Comparison of ENCODE assay signal across 9 mouse cellular contexts in genomic region chr19:5448354-5449150, GRCm38 (mm10). TPM values are rescaled to one million over a fixed set of nuclear protein-coding genes. Genes with fewer than 3 reads are reported as not detected.
DNase-seq lines count a peak whose midpoint lies in the region; ATAC-seq and TF ChIP-seq lines count a peak whose summit lies in the region.
"Had no signal": no experiment of that assay in that cellular context is flagged by ENCODE, and none has a peak within 500 bp of the region (broad histone marks: within the 10 kb centered on the region; RNA-seq: fewer than 3 reads in every experiment).

No protein-coding gene starts in this region.

- H3K27me3 ChIP-seq in forebrain, embryonic 10.5 days (ENCODE audit: poor library complexity, severe bottlenecking), result peaks cover 82% of the 10 kb centered on the region
- H3K27me3 ChIP-seq in limb, embryonic 12.5 days, result peaks cover 80% of the 10 kb centered on the region
- peaks cover 34% of the 10 kb centered on the region for H3K27me3 ChIP-seq in neural tube, embryonic 11.5 days (ENCODE audit: control insufficient read depth, insufficient read depth, low read length)
- H3K27me3 ChIP-seq: Patski had no signal

- peaks cover 6% of the 10 kb centered on the region; the same call in 1 of the 2 replicates for H3K9me3 ChIP-seq in forebrain, embryonic 10.5 days
- H3K9me3 ChIP-seq in limb, embryonic 12.5 days, result no peaks in the 10 kb centered on the region
- H3K9me3 ChIP-seq in neural tube, embryonic 11.5 days (ENCODE audit: control insufficient read depth, low read length), result no peaks in the 10 kb centered on the region

- peaks cover 24% of the 10 kb centered on the region for H3K4me1 ChIP-seq in forebrain, embryonic 10.5 days
- H3K4me1 ChIP-seq in limb, embryonic 12.5 days (replicated peaks), result peaks cover 15% of the 10 kb centered on the region
- peaks cover 8% of the 10 kb centered on the region for H3K4me1 ChIP-seq in neural tube, embryonic 11.5 days (ENCODE audit: control insufficient read depth, insufficient read depth, low read length)

- peak overlapping the region; percentile 97 for H3K4me2 ChIP-seq in limb, embryonic 12.5 days
- peak overlapping the region; percentile 90 for H3K4me2 ChIP-seq in neural tube, embryonic 11.5 days (ENCODE audit: low read depth)

- no peak for TF ChIP-seq CTCF in gastrocnemius, adult 2 months (IDR thresholded peaks at IDR 0.05)

- peak overlapping the region; percentile 70 for H3K4me3 ChIP-seq in gastrocnemius, adult 2 months
- peak overlapping the region; percentile 64 for H3K4me3 ChIP-seq in forebrain, embryonic 10.5 days
- peak overlapping the region; percentile 55 for H3K4me3 ChIP-seq in limb, embryonic 12.5 days (replicated peaks)
- peak overlapping the region; percentile 47 for H3K4me3 ChIP-seq in neural tube, embryonic 11.5 days (ENCODE audit: low read depth, low read length)

- H3K36me3 ChIP-seq in forebrain, embryonic 10.5 days (replicated peaks), result no peaks in the 10 kb centered on the region
- no peaks in the 10 kb centered on the region for H3K36me3 ChIP-seq in limb, embryonic 12.5 days
- H3K36me3 ChIP-seq in neural tube, embryonic 11.5 days (ENCODE audit: control insufficient read depth, insufficient read depth, low read length), result no peaks in the 10 kb centered on the region

- intact Hi-C loops in gastrocnemius, adult 2 months (cut with DNase I), result no loop called here

- H3K9ac ChIP-seq in limb, embryonic 12.5 days (replicated peaks), result no peak overlapping the region; the same call in 1 of the 2 replicates
- H3K9ac ChIP-seq in neural tube, embryonic 11.5 days (ENCODE audit: low read length), result no peak overlapping the region

- H3K27ac ChIP-seq in gastrocnemius, adult 2 months, result no peak overlapping the region
- H3K27ac ChIP-seq in forebrain, embryonic 10.5 days, result 0 out of 2 replicates have a peak overlapping the region, but pooled peaks have one; percentile 25
- no peak overlapping the region for H3K27ac ChIP-seq in limb, embryonic 12.5 days
- H3K27ac ChIP-seq in neural tube, embryonic 11.5 days (ENCODE audit: low read depth, low read length), result no peak overlapping the region

- WGBS in forebrain, embryonic 10.5 days, result 7% methylated on average over 36 of the region's 36 CpGs
- 6% methylated on average over 36 of the region's 36 CpGs for WGBS in limb, embryonic 12.5 days
- WGBS in neural tube, embryonic 11.5 days, result 6% methylated on average over 36 of the region's 36 CpGs

- DNase-seq in gastrocnemius, adult 2 months, result peak; percentile 43
- DNase-seq in gastrocnemius, postnatal 25 days, result no peak
- DNase-seq in forebrain, embryonic 10.5 days (ENCODE audit: extremely low spot score, low spot score), result peak; percentile 42
- DNase-seq in neural tube, embryonic 11.5 days (ENCODE audit: low spot score), result peak; percentile 18
- no peak for DNase-seq in layer of hippocampus, adult 18-20 months (ENCODE audit: low spot score in 2 of 2)
- no peak for DNase-seq in thymus, postnatal 10 days (ENCODE audit: low spot score in 2 of 2)

- peak; percentile 30 for ATAC-seq in CD4-positive, CD25-positive, alpha-beta regulatory T cell, adult 4 months
- ATAC-seq in limb, embryonic 12.5 days (ENCODE audit: insufficient number of reproducible peaks, insufficient read depth, low FRiP score, low TSS enrichment, low read depth), result no peak
- ATAC-seq in neural tube, embryonic 11.5 days (ENCODE audit: insufficient read depth, low FRiP score, low TSS enrichment), result no peak

RNA-seq across cellular contexts. Expression of gene Fosl1, which starts 1.2 kb away (rescaled TPM):
- not detected for total RNA-seq in gastrocnemius, adult 2 months (2021)
- total RNA-seq in gastrocnemius, postnatal 25 days (2021), result not detected
- polyA plus RNA-seq in CD4-positive, CD25-positive, alpha-beta regulatory T cell, adult 4 months (2017; shearing (Covaris generic)), result not detected
- not detected in 2 replicates for polyA plus RNA-seq in forebrain, embryonic 10.5 days (2016; fragmentation: Nextera tagmentation; extraction: Ambion mirVana)
- not detected in 2 replicates for polyA plus RNA-seq in limb, embryonic 12.5 days (2016; fragmentation: Nextera tagmentation; extraction: Ambion mirVana)
- polyA plus RNA-seq in neural tube, embryonic 11.5 days (2014; fragmentation: Nextera tagmentation; extraction: Ambion mirVana), result not detected in 2 replicates
- not detected for total RNA-seq in layer of hippocampus, adult 18-20 months (2021)

RNA-seq across cellular contexts. Expression of gene Ccdc85b, which starts 9.1 kb away (rescaled TPM):
- total RNA-seq in gastrocnemius, adult 2 months (2021), result 1 to 10 TPM; 3.9 to 7.2 TPM
- total RNA-seq in gastrocnemius, postnatal 25 days (2021), result 1 to 10 TPM; 4.5 to 6.6 TPM
- under 1 TPM; 0.48 to 0.83 TPM for polyA plus RNA-seq in CD4-positive, CD25-positive, alpha-beta regulatory T cell, adult 4 months (2017; shearing (Covaris generic))
- 5.5 and 6.7 TPM in 2 replicates for polyA plus RNA-seq in forebrain, embryonic 10.5 days (2016; fragmentation: Nextera tagmentation; extraction: Ambion mirVana)
- polyA plus RNA-seq in limb, embryonic 12.5 days (2016; fragmentation: Nextera tagmentation; extraction: Ambion mirVana), result 10.4 and 10.8 TPM in 2 replicates
- polyA plus RNA-seq in neural tube, embryonic 11.5 days (2014; fragmentation: Nextera tagmentation; extraction: Ambion mirVana), result 7.9 and 8.3 TPM in 2 replicates
- 10 to 100 TPM; 36.5 to 37.0 TPM for total RNA-seq in layer of hippocampus, adult 18-20 months (2021)

RNA-seq across cellular contexts. Expression of gene Fibp, which starts 11.9 kb away (rescaled TPM):
- 10 to 100 TPM; 33.9 to 35.8 TPM for total RNA-seq in gastrocnemius, adult 2 months (2021)
- total RNA-seq in gastrocnemius, postnatal 25 days (2021), result 10 to 100 TPM; 36.9 to 38.4 TPM
- 100 to 1,000 TPM in 1 of 2 experiments, 10 to 100 TPM in 1; 86.2 to 159 TPM for polyA plus RNA-seq in CD4-positive, CD25-positive, alpha-beta regulatory T cell, adult 4 months (2017; shearing (Covaris generic))
- 93.1 TPM in 2 replicates for polyA plus RNA-seq in forebrain, embryonic 10.5 days (2016; fragmentation: Nextera tagmentation; extraction: Ambion mirVana)
- 130 and 140 TPM in 2 replicates for polyA plus RNA-seq in limb, embryonic 12.5 days (2016; fragmentation: Nextera tagmentation; extraction: Ambion mirVana)
- 110 and 119 TPM in 2 replicates for polyA plus RNA-seq in neural tube, embryonic 11.5 days (2014; fragmentation: Nextera tagmentation; extraction: Ambion mirVana)
- total RNA-seq in layer of hippocampus, adult 18-20 months (2021), result 10 to 100 TPM; 95.7 to 97.4 TPM

RNA-seq across cellular contexts. Expression of gene Ctsw, which starts 19.8 kb away (rescaled TPM):
- not detected for total RNA-seq in gastrocnemius, adult 2 months (2021)
- not detected for total RNA-seq in gastrocnemius, postnatal 25 days (2021)
- 100 to 1,000 TPM; 136 to 191 TPM for polyA plus RNA-seq in CD4-positive, CD25-positive, alpha-beta regulatory T cell, adult 4 months (2017; shearing (Covaris generic))
- 1.1 and 1.4 TPM in 2 replicates for polyA plus RNA-seq in forebrain, embryonic 10.5 days (2016; fragmentation: Nextera tagmentation; extraction: Ambion mirVana)
- 2.2 and 2.9 TPM in 2 replicates for polyA plus RNA-seq in limb, embryonic 12.5 days (2016; fragmentation: Nextera tagmentation; extraction: Ambion mirVana)
- polyA plus RNA-seq in neural tube, embryonic 11.5 days (2014; fragmentation: Nextera tagmentation; extraction: Ambion mirVana), result 1.7 and 3.6 TPM in 2 replicates
- total RNA-seq in layer of hippocampus, adult 18-20 months (2021), result not detected

RNA-seq across cellular contexts. Expression of gene AI837181, which starts 23.6 kb away (rescaled TPM):
- 10 to 100 TPM; 34.0 to 38.0 TPM for total RNA-seq in gastrocnemius, adult 2 months (2021)
- 10 to 100 TPM; 32.1 to 33.5 TPM for total RNA-seq in gastrocnemius, postnatal 25 days (2021)
- polyA plus RNA-seq in CD4-positive, CD25-positive, alpha-beta regulatory T cell, adult 4 months (2017; shearing (Covaris generic)), result 10 to 100 TPM; 20.8 to 28.7 TPM
- 42.2 and 42.3 TPM in 2 replicates for polyA plus RNA-seq in forebrain, embryonic 10.5 days (2016; fragmentation: Nextera tagmentation; extraction: Ambion mirVana)
- 65.0 and 69.1 TPM in 2 replicates for polyA plus RNA-seq in limb, embryonic 12.5 days (2016; fragmentation: Nextera tagmentation; extraction: Ambion mirVana)
- 39.9 and 43.0 TPM in 2 replicates for polyA plus RNA-seq in neural tube, embryonic 11.5 days (2014; fragmentation: Nextera tagmentation; extraction: Ambion mirVana)
- total RNA-seq in layer of hippocampus, adult 18-20 months (2021), result 10 to 100 TPM; 74.7 to 75.3 TPM

Comparison
In these comparisons a context has a peak if more than half of its experiments do, and no peak if none do; other contexts are left out.
1. DNase-seq: peak in gastrocnemius, adult 2 months (single experiment), forebrain, embryonic 10.5 days (single experiment) and neural tube, embryonic 11.5 days (single experiment); none in gastrocnemius, postnatal 25 days (single experiment), layer of hippocampus, adult 18-20 months (0 of 2) and thymus, postnatal 10 days (0 of 2).
2. Peak in every context shown above with its lines, with median percentiles within 50 percentile points of each other: H3K4me3 ChIP-seq.